Mouse (Mus musculus) neural tube, embryonic 11.5 days (tissue): ENCODE results near the gene Gja4. TPM values are rescaled to one million over a fixed set of nuclear protein-coding genes. Genes with fewer than 3 reads are reported as not detected.

Experiments used
- ATAC-seq: fragments of 200-750 bp; cut with Nextera tagmentation; 2 replicates; pipeline ENCODE4 v1.8.0; 2017; ENCODE audit warnings: moderate number of reproducible peaks, mild to moderate bottlenecking, moderate TSS enrichment, moderate library complexity; ENCODE audit not compliant: insufficient read depth, low FRiP score, low TSS enrichment
- DNase-seq: peaks from one replicate; pipeline ENCODE4 v3.0.0-alpha.2; 2015; ENCODE audit warnings: low spot score
- H3K27ac ChIP-seq: fragments of 300-500 bp; sonication (generic); 2 replicates; pipeline ENCODE4 v1.5.1; 2014; ENCODE audit warnings: low read depth, mild to moderate bottlenecking, low read length
- H3K27me3 ChIP-seq: fragments of 300-500 bp; sonication (generic); 2 replicates; pipeline ENCODE4 v1.6.1; 2014; ENCODE audit warnings: mild to moderate bottlenecking, low read length, mixed read lengths; ENCODE audit not compliant: control insufficient read depth, insufficient read depth
- H3K36me3 ChIP-seq: fragments of 300-500 bp; sonication (generic); 2 replicates; pipeline ENCODE4 v1.6.1; 2014; ENCODE audit warnings: mild to moderate bottlenecking, low read length, moderate library complexity, mixed read lengths; ENCODE audit not compliant: control insufficient read depth, insufficient read depth
- H3K4me1 ChIP-seq: fragments of 300-500 bp; sonication (generic); 2 replicates; pipeline ENCODE4 v1.6.1; 2014; ENCODE audit warnings: low read length, mixed read lengths; ENCODE audit not compliant: control insufficient read depth, insufficient read depth
- H3K4me2 ChIP-seq: fragments of 300-500 bp; sonication (generic); 2 replicates; pipeline ENCODE4 v1.6.1; 2014; ENCODE audit warnings: low read depth, mild to moderate bottlenecking, moderate library complexity
- H3K4me3 ChIP-seq: fragments of 300-500 bp; sonication (generic); 2 replicates; pipeline ENCODE4 v1.5.1; 2014; ENCODE audit warnings: low read depth, low read length
- H3K9ac ChIP-seq: fragments of 300-500 bp; sonication (generic); 2 replicates; pipeline ENCODE4 v1.6.1; 2014; ENCODE audit warnings: mild to moderate bottlenecking, low read length
- H3K9me3 ChIP-seq: fragments of 300-500 bp; sonication (generic); 2 replicates; pipeline ENCODE4 v1.6.1; 2016; ENCODE audit warnings: low read length; ENCODE audit not compliant: control insufficient read depth
- WGBS: fragments of 180-500 bp; shearing (Covaris S2); extraction: QIAGEN DNeasy Blood & Tissue Kit; methylation state at CpG from one replicate; pipeline ENCODE4 v1.1.7; 2014; 5-methylcytosine and 5-hydroxymethylcytosine counted together
- polyA plus RNA-seq: library from polyadenylated mRNA; unstranded; fragments of >200 nt; fragmentation: Nextera tagmentation; extraction: Ambion mirVana; gene quantifications from 2 replicates; pipeline ENCODE4 v1.2.1, GENCODE M21; 2014

Gja4 gene
- polyA plus RNA-seq, 1 experiment from 2014 or later = 20.3 TPM

GRCm38 (mm10) chr4:127286907-127287306, 26.9 kb downstream of the Gja4 start:
- H3K4me1 ChIP-seq = no peaks in the 10 kb centered on the region
- 70% methylated on average over 4 of the region's 4 CpGs for WGBS
- H3K9ac ChIP-seq = no peak overlapping the region
- H3K4me2 ChIP-seq = no peak overlapping the region
- no peaks in the 10 kb centered on the region for H3K27me3 ChIP-seq
- H3K36me3 ChIP-seq = no peaks in the 10 kb centered on the region
- ATAC-seq (no peak), DNase-seq (no peak)
- no peak overlapping the region for H3K27ac ChIP-seq
- no peaks in the 10 kb centered on the region for H3K9me3 ChIP-seq
- no peak overlapping the region for H3K4me3 ChIP-seq

GRCm38 (mm10) chr4:127279241-127279640, 34.6 kb downstream of the Gja4 start:
- ATAC-seq (no peak), DNase-seq (no peak)
- H3K9ac ChIP-seq = no peak overlapping the region
- no peak overlapping the region for H3K4me3 ChIP-seq
- H3K4me2 ChIP-seq = no peak overlapping the region
- H3K27me3 ChIP-seq = no peaks in the 10 kb centered on the region
- H3K36me3 ChIP-seq = no peaks in the 10 kb centered on the region
- 80% methylated on average over 9 of the region's 9 CpGs for WGBS
- H3K9me3 ChIP-seq = no peaks in the 10 kb centered on the region
- peaks cover 3% of the 10 kb centered on the region; the same call in 1 of the 2 replicates for H3K4me1 ChIP-seq
- no peak overlapping the region for H3K27ac ChIP-seq

GRCm38 (mm10) chr4:127278451-127279001, 35.3 kb downstream of the Gja4 start:
- Histone ChIP-seq H3K4me3 (no peak overlapping the region), H3K9me3 (no peaks in the 10 kb centered on the region), H3K4me1 (peaks cover 3% of the 10 kb centered on the region; the same call in 1 of the 2 replicates), H3K27me3 (no peaks in the 10 kb centered on the region), H3K36me3 (no peaks in the 10 kb centered on the region), H3K9ac (no peak overlapping the region), H3K27ac (no peak overlapping the region), H3K4me2 (no peak overlapping the region)
- WGBS = 48% methylated on average over 9 of the region's 9 CpGs
- ATAC-seq (no peak), DNase-seq (no peak)

DNA sequence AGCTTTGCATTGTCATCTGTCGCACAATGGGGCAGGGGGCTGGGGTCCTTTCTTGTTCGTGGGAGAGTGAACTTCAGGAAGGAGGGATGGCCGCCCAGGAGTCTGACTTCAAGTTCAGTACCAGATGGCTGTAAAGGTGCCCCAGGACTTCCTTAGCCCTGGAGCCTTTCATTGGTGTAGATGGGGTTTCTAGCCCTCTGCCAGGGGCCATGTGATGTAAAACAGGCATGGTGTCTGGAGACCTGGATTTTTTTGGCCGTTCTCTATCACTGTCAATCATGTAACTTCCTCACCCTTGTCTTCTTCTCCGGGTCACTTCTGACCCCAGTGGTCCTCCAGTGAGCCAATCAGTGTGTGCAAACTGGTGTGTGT, 49.7 kb downstream of the Gja4 start:
- Histone ChIP-seq H3K9ac (no peak overlapping the region), H3K9me3 (no peaks in the 10 kb centered on the region), H3K27ac (no peak overlapping the region), H3K4me1 (no peaks in the 10 kb centered on the region), H3K4me3 (no peak overlapping the region), H3K4me2 (no peak overlapping the region), H3K27me3 (no peaks in the 10 kb centered on the region), H3K36me3 (no peaks in the 10 kb centered on the region)
- DNase-seq (no peak), ATAC-seq (no peak)
- WGBS = 69% methylated on average over 5 of the region's 5 CpGs

GRCm38 (mm10) chr4:127263438-127264182, 50.2 kb downstream of the Gja4 start:
- Histone ChIP-seq H3K36me3 (no peaks in the 10 kb centered on the region), H3K27me3 (no peaks in the 10 kb centered on the region), H3K4me3 (no peak overlapping the region), H3K27ac (no peak overlapping the region), H3K4me1 (no peaks in the 10 kb centered on the region), H3K4me2 (no peak overlapping the region), H3K9me3 (no peaks in the 10 kb centered on the region), H3K9ac (no peak overlapping the region)
- DNase-seq (no peak), ATAC-seq (no peak)
- WGBS = 64% methylated on average over 19 of the region's 19 CpGs

DNA sequence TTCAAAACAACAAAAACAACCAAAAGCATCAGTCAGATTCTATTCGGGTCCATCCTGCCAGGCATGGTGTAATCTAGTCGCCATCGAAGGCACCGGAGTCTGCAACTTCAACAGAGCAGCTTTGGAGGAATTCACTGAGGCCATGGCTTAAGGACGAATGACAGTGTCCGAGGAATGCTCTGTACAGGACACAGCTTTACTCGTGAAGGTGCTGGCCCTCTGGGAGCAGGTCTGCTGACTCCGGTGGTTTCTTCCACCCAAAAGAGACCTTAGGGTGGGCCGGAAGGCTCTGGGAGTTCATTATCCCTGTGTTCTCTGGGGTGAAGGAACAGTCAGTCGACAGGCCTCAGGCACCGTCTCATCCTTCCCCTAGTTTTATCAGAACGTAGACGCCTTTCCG, 52.2 kb downstream of the Gja4 start:
- no peaks in the 10 kb centered on the region for H3K9me3 ChIP-seq
- DNase-seq = no peak
- H3K27me3 ChIP-seq = no peaks in the 10 kb centered on the region
- H3K36me3 ChIP-seq = no peaks in the 10 kb centered on the region
- H3K4me3 ChIP-seq = no peak overlapping the region
- no peaks in the 10 kb centered on the region for H3K4me1 ChIP-seq
- H3K4me2 ChIP-seq = no peak overlapping the region
- ATAC-seq = no peak
- H3K27ac ChIP-seq = no peak overlapping the region
- no peak overlapping the region for H3K9ac ChIP-seq
- 92% methylated on average over 14 of the region's 14 CpGs for WGBS

Other genes starting within 250 kb of the Gja4 start
- 28.3 and 30.0 TPM in 2 replicates for gene Zmym6, start 236.7 kb downstream of the Gja4 start, polyA plus RNA-seq
- 11.7 and 13.5 TPM in 2 replicates for gene Tmem35b, start 190.3 kb downstream of the Gja4 start, polyA plus RNA-seq
- 5.6 and 5.7 TPM in 2 replicates for gene Dlgap3, start 144.8 kb downstream of the Gja4 start, polyA plus RNA-seq
- 57.0 and 58.6 TPM in 2 replicates for gene Smim12, start 70.3 kb downstream of the Gja4 start, polyA plus RNA-seq
- gene Gjb3, start 16.8 kb upstream of the Gja4 start, polyA plus RNA-seq = 2.4 and 2.5 TPM in 2 replicates
- not detected in 2 replicates for gene Gjb4, start 40.0 kb upstream of the Gja4 start, polyA plus RNA-seq
- gene Gjb5, start 44.1 kb upstream of the Gja4 start, polyA plus RNA-seq = 1.2 and 1.4 TPM in 2 replicates